Mouse (Mus musculus): ENCODE measurements around the gene Fasl. TPM values are rescaled to one million over a fixed set of nuclear protein-coding genes. Genes with fewer than 3 reads are reported as not detected.

Fasl gene
- polyA plus RNA-seq, 1 experiment from 2014 or later: 0.08 TPM

DNA sequence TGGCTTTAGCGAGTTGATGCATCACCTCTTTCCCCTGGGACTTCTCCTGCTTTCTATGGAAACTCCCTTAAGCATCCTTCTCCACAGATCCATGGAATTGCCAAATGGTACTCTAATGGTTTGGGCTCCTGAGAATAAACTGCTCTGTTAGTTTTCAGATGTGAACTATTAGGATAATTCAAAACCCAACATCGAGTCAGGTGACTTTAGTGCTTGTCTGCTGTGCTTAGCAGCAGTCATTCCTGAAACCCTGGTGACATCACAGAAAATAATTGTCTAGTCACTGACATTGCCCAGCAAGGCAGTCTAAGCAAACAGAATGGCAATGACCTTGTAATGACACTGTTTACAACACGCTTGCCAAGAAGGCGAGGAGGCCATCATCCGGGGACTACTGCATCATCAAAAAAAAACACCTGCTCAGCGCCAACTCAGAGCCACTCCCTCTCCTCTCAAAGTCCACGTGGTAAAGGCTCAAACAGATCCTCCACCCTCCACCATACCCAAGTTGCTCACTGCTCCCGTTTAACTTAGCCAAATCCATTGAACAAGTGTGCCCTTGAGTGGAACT is 37.7 kb downstream of the Fasl start:
- ATAC-seq: peak; percentile 91
- no peaks in the 10 kb centered on the region for H3K9me3 ChIP-seq (ENCODE audit: low read length)
- TF ChIP-seq CTCF (IDR thresholded peaks at IDR 0.05; ENCODE audit: low read depth) (no peak), EP300 (IDR thresholded peaks at IDR 0.05; ENCODE audit: low read depth) (peak; percentile 14; the same call in 1 of the 2 replicates)
- no peaks in the 10 kb centered on the region for H3K27me3 ChIP-seq (ENCODE audit: insufficient read depth, low read length)
- H3K4me1 ChIP-seq (ENCODE audit: insufficient read depth): peaks cover 16% of the 10 kb centered on the region
- H3K4me2 ChIP-seq (ENCODE audit: low read depth, low read length): peak overlapping the region; percentile 59; the same call in 1 of the 2 replicates
- 51% methylated on average over 8 of the region's 8 CpGs for WGBS (ENCODE audit: insufficient replicate concordance)
- peak; percentile 46 for DNase-seq
- H3K4me3 ChIP-seq (ENCODE audit: low read depth, low read length): no peak overlapping the region
- no peaks in the 10 kb centered on the region for H3K36me3 ChIP-seq (replicated peaks; ENCODE audit: insufficient read depth, low read length)
- H3K9ac ChIP-seq (replicated peaks): no peak overlapping the region
- H3K27ac ChIP-seq (ENCODE audit: low read depth): peak overlapping the region; percentile 55; the same call in 1 of the 2 replicates

DNA sequence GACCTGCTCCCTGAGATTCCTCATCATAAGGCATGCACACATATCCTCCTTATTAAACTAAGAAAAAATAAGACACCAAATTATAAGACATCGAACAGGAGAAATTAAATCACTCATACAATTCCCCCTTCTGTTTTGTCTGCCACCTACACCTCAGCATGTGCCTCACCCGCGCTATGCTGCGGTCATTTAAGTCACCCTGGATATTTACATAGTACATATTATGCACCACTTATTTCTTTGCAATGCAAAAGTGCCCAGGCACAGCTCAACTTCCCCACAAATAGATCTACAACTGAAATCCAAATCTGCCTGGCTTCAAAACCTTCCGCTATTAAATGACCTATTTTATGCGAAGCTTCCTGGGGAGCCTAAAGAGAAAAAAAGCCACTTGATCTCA is 39.6 kb downstream of the Fasl start:
- Histone ChIP-seq H3K4me1 (ENCODE audit: insufficient read depth) (peaks cover 16% of the 10 kb centered on the region), H3K27me3 (ENCODE audit: insufficient read depth, low read length) (no peaks in the 10 kb centered on the region), H3K9ac (replicated peaks) (no peak overlapping the region), H3K4me2 (ENCODE audit: low read depth, low read length) (no peak overlapping the region), H3K4me3 (ENCODE audit: low read depth, low read length) (no peak overlapping the region), H3K9me3 (ENCODE audit: low read length) (no peaks in the 10 kb centered on the region), H3K36me3 (replicated peaks; ENCODE audit: insufficient read depth, low read length) (no peaks in the 10 kb centered on the region), H3K27ac (ENCODE audit: low read depth) (no peak overlapping the region)
- DNase-seq (no peak), ATAC-seq (no peak)
- 85% methylated on average over 6 of the region's 6 CpGs for WGBS (ENCODE audit: insufficient replicate concordance)
- TF ChIP-seq EP300 (IDR thresholded peaks at IDR 0.05; ENCODE audit: low read depth) (no peak), CTCF (IDR thresholded peaks at IDR 0.05; ENCODE audit: low read depth) (no peak)

DNA sequence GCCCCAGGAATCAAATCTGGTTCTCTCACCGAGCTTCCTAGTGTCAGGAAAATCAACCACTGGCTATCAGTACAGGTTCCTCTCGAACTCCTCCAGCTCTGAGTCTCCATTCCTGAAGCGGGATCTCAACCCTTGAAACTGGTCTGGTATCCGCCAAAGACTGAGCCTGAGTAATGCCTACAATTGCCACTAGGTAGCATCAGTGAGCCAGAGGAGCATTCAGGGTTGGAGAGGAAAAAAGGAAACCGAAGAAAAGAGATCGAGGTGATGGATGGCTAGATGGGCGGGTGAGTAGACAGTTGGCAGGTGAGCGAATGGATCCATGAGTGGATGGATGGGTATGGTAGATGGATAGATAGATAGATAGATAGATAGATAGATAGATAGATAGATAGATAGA is 40.2 kb downstream of the Fasl start:
- ATAC-seq: no peak
- WGBS (ENCODE audit: insufficient replicate concordance): 9% methylated on average over 8 of the region's 8 CpGs
- no peak overlapping the region for H3K9ac ChIP-seq (replicated peaks)
- H3K4me1 ChIP-seq (ENCODE audit: insufficient read depth): peaks cover 16% of the 10 kb centered on the region
- H3K27me3 ChIP-seq (ENCODE audit: insufficient read depth, low read length): no peaks in the 10 kb centered on the region
- H3K27ac ChIP-seq (ENCODE audit: low read depth): no peak overlapping the region
- H3K4me3 ChIP-seq (ENCODE audit: low read depth, low read length): no peak overlapping the region
- peak; percentile 78 for DNase-seq
- TF ChIP-seq EP300 (IDR thresholded peaks at IDR 0.05; ENCODE audit: low read depth) (no peak), CTCF (IDR thresholded peaks at IDR 0.05; ENCODE audit: low read depth) (peak; percentile 97)
- H3K4me2 ChIP-seq (ENCODE audit: low read depth, low read length): peak overlapping the region; percentile 41; the same call in 1 of the 2 replicates
- H3K9me3 ChIP-seq (ENCODE audit: low read length): no peaks in the 10 kb centered on the region
- H3K36me3 ChIP-seq (replicated peaks; ENCODE audit: insufficient read depth, low read length): no peaks in the 10 kb centered on the region

DNA sequence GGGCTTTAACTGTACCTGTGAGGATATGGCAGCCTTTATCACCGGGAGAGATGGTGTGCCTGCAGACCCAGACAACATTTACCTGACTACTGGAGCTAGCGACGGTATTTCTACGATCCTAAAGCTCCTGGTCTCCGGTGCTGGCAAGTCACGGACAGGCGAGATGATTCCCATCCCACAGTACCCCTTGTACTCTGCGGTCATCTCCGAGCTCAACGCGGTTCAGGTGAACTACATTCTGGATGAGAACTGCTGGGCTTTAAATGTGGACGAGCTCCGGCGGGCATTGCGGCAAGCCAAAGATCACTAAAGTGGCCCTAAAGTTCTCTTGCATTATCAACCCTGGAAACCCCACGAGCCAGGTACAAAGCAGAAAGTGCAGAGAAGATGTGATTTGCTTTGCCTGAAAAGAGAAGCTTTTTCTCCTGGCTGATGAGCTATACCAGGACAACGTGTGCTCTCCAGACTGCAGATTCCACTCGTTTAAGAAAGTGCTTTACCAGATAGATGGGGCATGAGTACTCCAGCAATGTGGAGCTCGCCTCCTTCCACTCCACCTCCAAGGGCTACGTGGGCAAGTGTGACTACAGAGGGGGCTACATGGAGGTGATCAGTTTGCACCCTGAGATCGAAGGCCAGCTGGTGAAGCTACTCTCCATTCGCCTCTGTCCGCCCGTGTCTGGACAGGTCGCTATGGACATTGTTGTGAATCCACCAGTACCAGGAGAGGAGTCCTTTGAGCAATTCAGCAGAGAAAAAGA is 41.6 kb downstream of the Fasl start:
- Histone ChIP-seq H3K27me3 (ENCODE audit: insufficient read depth, low read length) (no peaks in the 10 kb centered on the region), H3K4me2 (ENCODE audit: low read depth, low read length) (no peak overlapping the region), H3K36me3 (replicated peaks; ENCODE audit: insufficient read depth, low read length) (no peaks in the 10 kb centered on the region), H3K4me1 (ENCODE audit: insufficient read depth) (peaks cover 14% of the 10 kb centered on the region), H3K4me3 (ENCODE audit: low read depth, low read length) (no peak overlapping the region), H3K9me3 (ENCODE audit: low read length) (no peaks in the 10 kb centered on the region), H3K9ac (replicated peaks) (no peak overlapping the region), H3K27ac (ENCODE audit: low read depth) (no peak overlapping the region)
- no peak for ATAC-seq
- WGBS (ENCODE audit: insufficient replicate concordance): 76% methylated on average over 25 of the region's 25 CpGs
- no peak for TF ChIP-seq CTCF (IDR thresholded peaks at IDR 0.05; ENCODE audit: low read depth)
- DNase-seq: no peak

DNA sequence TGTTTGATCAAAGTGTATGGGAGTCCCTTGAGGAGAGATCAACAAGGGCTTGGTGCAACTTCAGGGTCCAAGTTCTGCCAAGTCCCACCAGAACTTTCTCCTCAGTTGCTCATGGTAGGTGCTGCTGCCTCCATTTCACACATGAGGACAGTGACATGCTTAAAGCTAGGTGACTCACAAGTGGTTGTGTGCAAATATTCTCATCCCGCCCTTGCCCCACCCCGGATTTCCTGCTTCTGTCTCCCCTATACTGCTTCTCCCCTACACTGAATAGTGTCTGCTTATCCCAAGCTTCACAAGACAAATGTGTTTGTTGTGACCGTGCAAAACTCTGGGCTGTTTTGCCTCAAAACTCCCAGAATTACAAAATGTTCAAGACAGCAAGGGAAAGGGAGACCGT is 43.4 kb downstream of the Fasl start:
- no peak for ATAC-seq
- 59% methylated on average over 4 of the region's 4 CpGs for WGBS (ENCODE audit: insufficient replicate concordance)

DNA sequence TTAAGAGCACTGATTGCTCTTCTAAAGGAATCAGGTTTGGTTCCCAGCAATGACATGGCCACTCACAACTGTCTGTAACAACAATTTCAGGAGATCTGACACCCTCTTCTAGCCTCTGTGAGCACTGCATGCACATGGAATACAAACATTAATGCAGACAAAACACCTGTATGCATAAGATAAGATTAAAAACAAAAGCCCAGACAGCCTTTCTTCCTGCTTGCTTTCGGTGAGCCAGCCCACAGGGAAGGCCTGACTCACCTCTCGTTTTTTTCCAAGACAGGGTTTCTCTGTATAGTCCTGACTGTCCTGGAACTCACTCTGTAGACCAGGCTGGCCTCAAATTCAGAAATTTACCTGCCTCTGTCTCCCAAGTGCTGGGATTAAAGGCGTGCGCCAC is 44.1 kb downstream of the Fasl start:
- TF ChIP-seq CTCF (IDR thresholded peaks at IDR 0.05; ENCODE audit: low read depth) (no peak), EP300 (IDR thresholded peaks at IDR 0.05; ENCODE audit: low read depth) (no peak)
- no peak for DNase-seq
- H3K4me1 ChIP-seq (ENCODE audit: insufficient read depth): no peaks in the 10 kb centered on the region
- no peaks in the 10 kb centered on the region for H3K27me3 ChIP-seq (ENCODE audit: insufficient read depth, low read length)
- H3K9me3 ChIP-seq (ENCODE audit: low read length): no peaks in the 10 kb centered on the region
- no peak overlapping the region for H3K27ac ChIP-seq (ENCODE audit: low read depth)
- H3K4me3 ChIP-seq (ENCODE audit: low read depth, low read length): no peak overlapping the region
- no peak overlapping the region for H3K4me2 ChIP-seq (ENCODE audit: low read depth, low read length)
- no peak for ATAC-seq
- no peaks in the 10 kb centered on the region for H3K36me3 ChIP-seq (replicated peaks; ENCODE audit: insufficient read depth, low read length)
- no peak overlapping the region for H3K9ac ChIP-seq (replicated peaks)
- WGBS (ENCODE audit: insufficient replicate concordance): 60% methylated on average over 4 of the region's 4 CpGs

More for the DNA sequence above, 43.4 kb downstream of the Fasl start:
- H3K27ac ChIP-seq (ENCODE audit: low read depth): no peak overlapping the region
- no peaks in the 10 kb centered on the region for H3K4me1 ChIP-seq (ENCODE audit: insufficient read depth)
- H3K4me3 ChIP-seq (ENCODE audit: low read depth, low read length): no peak overlapping the region
- H3K4me2 ChIP-seq (ENCODE audit: low read depth, low read length): no peak overlapping the region
- H3K27me3 ChIP-seq (ENCODE audit: insufficient read depth, low read length): no peaks in the 10 kb centered on the region
- H3K36me3 ChIP-seq (replicated peaks; ENCODE audit: insufficient read depth, low read length): no peaks in the 10 kb centered on the region
- no peak overlapping the region for H3K9ac ChIP-seq (replicated peaks)
- no peak for DNase-seq
- TF ChIP-seq CTCF (IDR thresholded peaks at IDR 0.05; ENCODE audit: low read depth) (no peak), EP300 (IDR thresholded peaks at IDR 0.05; ENCODE audit: low read depth) (no peak)
- no peaks in the 10 kb centered on the region for H3K9me3 ChIP-seq (ENCODE audit: low read length)

Measured in liver, postnatal 0 days (tissue).